Mouse (Mus musculus): ENCODE measurements at regions not wholly inside any gene's neighbourhood (a gene's known extent, or its start where the extent isn't known, plus 50 kb on each side); places are given as distances from the start of the nearest gene placed in this dataset.

GRCm38 (mm10) chr8:34756916-34757315 lies 645.4 kb upstream of the Gm10131 start:
- no peak overlapping the region for H3ac ChIP-seq (ENCODE audit: control insufficient read depth, insufficient read length, low read depth)
- H3K4me3 ChIP-seq (ENCODE audit: insufficient read depth, poor library complexity, severe bottlenecking): no peak overlapping the region
- no peaks in the 10 kb centered on the region for H3K79me3 ChIP-seq (ENCODE audit: low read depth)
- TF ChIP-seq MYOG (IDR thresholded peaks at IDR 0.05; ENCODE audit: control insufficient read depth, extremely low read depth, insufficient read length) (no peak), CEBPB (IDR thresholded peaks at IDR 0.05; ENCODE audit: low read depth) (no peak), USF1 (IDR thresholded peaks at IDR 0.05; ENCODE audit: low read depth) (no peak), CTCF (IDR thresholded peaks at IDR 0.05; ENCODE audit: control insufficient read depth, insufficient read depth, insufficient read length) (no peak), MAX (IDR thresholded peaks at IDR 0.05) (no peak), MYOD1 (IDR thresholded peaks at IDR 0.05; ENCODE audit: control insufficient read depth, insufficient read length, low read depth) (no peak), FOSL1 (IDR thresholded peaks at IDR 0.05; ENCODE audit: insufficient read depth, low read length, poor library complexity, severe bottlenecking) (no peak)
- no peaks in the 10 kb centered on the region for H3K36me3 ChIP-seq (ENCODE audit: control insufficient read depth, insufficient read depth)
- H3K27me3 ChIP-seq (ENCODE audit: control insufficient read depth, insufficient read depth, insufficient read length): no peaks in the 10 kb centered on the region
- H3K79me2 ChIP-seq (ENCODE audit: control insufficient read depth, insufficient read depth): no peaks in the 10 kb centered on the region

GRCm38 (mm10) chr8:34756171-34756570 lies 644.6 kb upstream of the Gm10131 start:
- no peak overlapping the region for H3K4me3 ChIP-seq (ENCODE audit: insufficient read depth, poor library complexity, severe bottlenecking)
- TF ChIP-seq MYOG (IDR thresholded peaks at IDR 0.05; ENCODE audit: control insufficient read depth, extremely low read depth, insufficient read length) (no peak), MAX (IDR thresholded peaks at IDR 0.05) (no peak), CEBPB (IDR thresholded peaks at IDR 0.05; ENCODE audit: low read depth) (no peak), CTCF (IDR thresholded peaks at IDR 0.05; ENCODE audit: control insufficient read depth, insufficient read depth, insufficient read length) (no peak), MYOD1 (IDR thresholded peaks at IDR 0.05; ENCODE audit: control insufficient read depth, insufficient read length, low read depth) (no peak)
- H3K27me3 ChIP-seq (ENCODE audit: control insufficient read depth, insufficient read depth, insufficient read length): no peaks in the 10 kb centered on the region
- H3K79me3 ChIP-seq (ENCODE audit: low read depth): no peaks in the 10 kb centered on the region
- H3K79me2 ChIP-seq (ENCODE audit: control insufficient read depth, insufficient read depth): no peaks in the 10 kb centered on the region
- H3K36me3 ChIP-seq (ENCODE audit: control insufficient read depth, insufficient read depth): no peaks in the 10 kb centered on the region
- H3ac ChIP-seq (ENCODE audit: control insufficient read depth, insufficient read length, low read depth): no peak overlapping the region

GRCm38 (mm10) chr8:34755480-34755879 lies 643.9 kb upstream of the Gm10131 start:
- Histone ChIP-seq H3K4me3 (ENCODE audit: insufficient read depth, poor library complexity, severe bottlenecking) (no peak overlapping the region), H3K79me3 (ENCODE audit: low read depth) (no peaks in the 10 kb centered on the region), H3K27me3 (ENCODE audit: control insufficient read depth, insufficient read depth, insufficient read length) (no peaks in the 10 kb centered on the region), H3ac (ENCODE audit: control insufficient read depth, insufficient read length, low read depth) (no peak overlapping the region), H3K36me3 (ENCODE audit: control insufficient read depth, insufficient read depth) (no peaks in the 10 kb centered on the region), H3K79me2 (ENCODE audit: control insufficient read depth, insufficient read depth) (no peaks in the 10 kb centered on the region)
- TF ChIP-seq MYOG (IDR thresholded peaks at IDR 0.05; ENCODE audit: control insufficient read depth, extremely low read depth, insufficient read length) (no peak), CTCF (IDR thresholded peaks at IDR 0.05; ENCODE audit: control insufficient read depth, insufficient read depth, insufficient read length) (no peak), USF1 (IDR thresholded peaks at IDR 0.05; ENCODE audit: low read depth) (no peak), MAX (IDR thresholded peaks at IDR 0.05) (no peak), CEBPB (IDR thresholded peaks at IDR 0.05; ENCODE audit: low read depth) (no peak), MYOD1 (IDR thresholded peaks at IDR 0.05; ENCODE audit: control insufficient read depth, insufficient read length, low read depth) (no peak), FOSL1 (IDR thresholded peaks at IDR 0.05; ENCODE audit: insufficient read depth, low read length, poor library complexity, severe bottlenecking) (no peak)

- no peak overlapping the region for H3ac ChIP-seq (ENCODE audit: control insufficient read depth, insufficient read length, low read depth)
- no peaks in the 10 kb centered on the region for H3K79me3 ChIP-seq (ENCODE audit: low read depth)
- no peak overlapping the region for H3K4me3 ChIP-seq (ENCODE audit: insufficient read depth, poor library complexity, severe bottlenecking)
- no peaks in the 10 kb centered on the region for H3K36me3 ChIP-seq (ENCODE audit: control insufficient read depth, insufficient read depth)
- TF ChIP-seq MYOD1 (IDR thresholded peaks at IDR 0.05; ENCODE audit: control insufficient read depth, insufficient read length, low read depth) (peak; percentile 32), USF1 (IDR thresholded peaks at IDR 0.05; ENCODE audit: low read depth) (no peak), FOSL1 (IDR thresholded peaks at IDR 0.05; ENCODE audit: insufficient read depth, low read length, poor library complexity, severe bottlenecking) (no peak)
- H3K79me2 ChIP-seq (ENCODE audit: control insufficient read depth, insufficient read depth): no peaks in the 10 kb centered on the region
- H3K27me3 ChIP-seq (ENCODE audit: control insufficient read depth, insufficient read depth, insufficient read length): no peaks in the 10 kb centered on the region
Measured at GRCm38 (mm10) chr8:34753046-34753445, 641.5 kb upstream of the Gm10131 start.

- H3K79me2 ChIP-seq (ENCODE audit: control insufficient read depth, insufficient read depth): no peaks in the 10 kb centered on the region
- H3ac ChIP-seq (ENCODE audit: control insufficient read depth, insufficient read length, low read depth): no peak overlapping the region
- H3K36me3 ChIP-seq (ENCODE audit: control insufficient read depth, insufficient read depth): no peaks in the 10 kb centered on the region
- no peaks in the 10 kb centered on the region for H3K27me3 ChIP-seq (ENCODE audit: control insufficient read depth, insufficient read depth, insufficient read length)
- no peak overlapping the region for H3K4me3 ChIP-seq (ENCODE audit: insufficient read depth, poor library complexity, severe bottlenecking)
- no peaks in the 10 kb centered on the region for H3K79me3 ChIP-seq (ENCODE audit: low read depth)
- no peak for TF ChIP-seq MYOG (IDR thresholded peaks at IDR 0.05; ENCODE audit: control insufficient read depth, extremely low read depth, insufficient read length)
- no peak for TF ChIP-seq USF1 (IDR thresholded peaks at IDR 0.05; ENCODE audit: low read depth)
- no peak for TF ChIP-seq FOSL1 (IDR thresholded peaks at IDR 0.05; ENCODE audit: insufficient read depth, low read length, poor library complexity, severe bottlenecking)
- no peak for TF ChIP-seq MAX (IDR thresholded peaks at IDR 0.05)
- no peak for TF ChIP-seq CTCF (IDR thresholded peaks at IDR 0.05; ENCODE audit: control insufficient read depth, insufficient read depth, insufficient read length)
- no peak for TF ChIP-seq MYOD1 (IDR thresholded peaks at IDR 0.05; ENCODE audit: control insufficient read depth, insufficient read length, low read depth)
- no peak for TF ChIP-seq CEBPB (IDR thresholded peaks at IDR 0.05; ENCODE audit: low read depth)
Measured at GRCm38 (mm10) chr8:34748521-34748920, 637.0 kb upstream of the Gm10131 start.

- Histone ChIP-seq H3ac (ENCODE audit: control insufficient read depth, insufficient read length, low read depth) (no peak overlapping the region), H3K4me3 (ENCODE audit: insufficient read depth, poor library complexity, severe bottlenecking) (no peak overlapping the region), H3K79me2 (ENCODE audit: control insufficient read depth, insufficient read depth) (no peaks in the 10 kb centered on the region), H3K27me3 (ENCODE audit: control insufficient read depth, insufficient read depth, insufficient read length) (no peaks in the 10 kb centered on the region), H3K79me3 (ENCODE audit: low read depth) (no peaks in the 10 kb centered on the region), H3K36me3 (ENCODE audit: control insufficient read depth, insufficient read depth) (no peaks in the 10 kb centered on the region)
- TF ChIP-seq CTCF (IDR thresholded peaks at IDR 0.05; ENCODE audit: control insufficient read depth, insufficient read depth, insufficient read length) (no peak), MYOD1 (IDR thresholded peaks at IDR 0.05; ENCODE audit: control insufficient read depth, insufficient read length, low read depth) (no peak), USF1 (IDR thresholded peaks at IDR 0.05; ENCODE audit: low read depth) (no peak), CEBPB (IDR thresholded peaks at IDR 0.05; ENCODE audit: low read depth) (no peak), MYOG (IDR thresholded peaks at IDR 0.05; ENCODE audit: control insufficient read depth, extremely low read depth, insufficient read length) (no peak), MAX (IDR thresholded peaks at IDR 0.05) (no peak), FOSL1 (IDR thresholded peaks at IDR 0.05; ENCODE audit: insufficient read depth, low read length, poor library complexity, severe bottlenecking) (no peak)
Measured at GRCm38 (mm10) chr8:34745706-34746105, 634.2 kb upstream of the Gm10131 start.

Data from C2C12 (cell line).